Mouse (Mus musculus): ENCODE results near the gene Ints14. TPM values are rescaled to one million over a fixed set of nuclear protein-coding genes. Genes with fewer than 3 reads are reported as not detected.

Gene Ints14
- polyA plus RNA-seq, 1 experiment from 2014 or later: 57.4 TPM

- no peak for ATAC-seq (replicated peaks; ENCODE audit: low FRiP score, low TSS enrichment, low read depth)
- DNase-seq (ENCODE audit: low spot score): no peak
Observed at GRCm38 (mm10) chr9:64941650-64942049, 19.1 kb upstream of the Ints14 start.

DNA sequence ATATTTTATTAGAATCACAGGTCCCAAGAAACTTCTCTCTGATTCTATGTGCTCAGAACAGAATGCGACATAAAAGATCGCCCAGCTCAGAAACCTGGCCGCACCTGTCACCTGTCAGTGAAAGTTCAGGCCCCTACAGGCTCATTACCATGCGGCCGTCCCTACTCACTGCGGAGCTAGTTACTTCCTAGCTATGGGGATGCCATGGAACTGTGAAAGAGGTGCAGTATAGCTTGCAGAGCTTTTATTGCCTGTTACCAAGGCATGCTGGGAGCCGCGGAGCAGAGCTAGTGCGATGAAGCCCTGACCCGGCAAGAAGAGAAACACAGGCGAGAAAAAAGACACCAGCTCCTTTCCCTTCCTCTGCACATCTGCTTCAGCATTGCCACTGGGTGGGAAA is 16.7 kb upstream of the Ints14 start:
- H3K27me3 ChIP-seq (replicated peaks; ENCODE audit: control insufficient read depth, insufficient read depth, low read length): no peaks in the 10 kb centered on the region
- no peak overlapping the region for H3K4me3 ChIP-seq (ENCODE audit: low read depth, low read length)
- H3K9ac ChIP-seq (ENCODE audit: low read length): no peak overlapping the region
- no peaks in the 10 kb centered on the region for H3K9me3 ChIP-seq (ENCODE audit: control insufficient read depth, low read length)
- DNase-seq (ENCODE audit: low spot score) (no peak), ATAC-seq (replicated peaks; ENCODE audit: low FRiP score, low TSS enrichment, low read depth) (no peak)
- H3K36me3 ChIP-seq (ENCODE audit: control insufficient read depth, insufficient read depth, low read length): no peaks in the 10 kb centered on the region
- 10% methylated on average over 11 of the region's 11 CpGs for WGBS
- no peak overlapping the region for H3K27ac ChIP-seq (ENCODE audit: low read depth)
- H3K4me2 ChIP-seq (ENCODE audit: low read length): 0 out of 2 replicates have a peak overlapping the region, but pooled peaks have one; percentile 10
- no peaks in the 10 kb centered on the region for H3K4me1 ChIP-seq (replicated peaks; ENCODE audit: control insufficient read depth, insufficient read depth, low read length)

More at GRCm38 (mm10) chr9:64941650-64942049, 19.1 kb upstream of the Ints14 start:
- H3K36me3 ChIP-seq (ENCODE audit: control insufficient read depth, insufficient read depth, low read length): no peaks in the 10 kb centered on the region
- no peak overlapping the region for H3K4me2 ChIP-seq (ENCODE audit: low read length)
- no peak overlapping the region for H3K9ac ChIP-seq (ENCODE audit: low read length)
- 70% methylated on average over 4 of the region's 4 CpGs for WGBS
- no peaks in the 10 kb centered on the region; the same call in 1 of the 2 replicates for H3K4me1 ChIP-seq (replicated peaks; ENCODE audit: control insufficient read depth, insufficient read depth, low read length)
- H3K27me3 ChIP-seq (replicated peaks; ENCODE audit: control insufficient read depth, insufficient read depth, low read length): no peaks in the 10 kb centered on the region
- no peaks in the 10 kb centered on the region for H3K9me3 ChIP-seq (ENCODE audit: control insufficient read depth, low read length)
- no peak overlapping the region for H3K27ac ChIP-seq (ENCODE audit: low read depth)
- no peak overlapping the region for H3K4me3 ChIP-seq (ENCODE audit: low read depth, low read length)

GRCm38 (mm10) chr9:64947483-64948095 is 13.1 kb upstream of the Ints14 start:
- H3K36me3 ChIP-seq (ENCODE audit: control insufficient read depth, insufficient read depth, low read length): no peaks in the 10 kb centered on the region
- H3K27ac ChIP-seq (ENCODE audit: low read depth): no peak overlapping the region
- H3K9me3 ChIP-seq (ENCODE audit: control insufficient read depth, low read length): no peaks in the 10 kb centered on the region
- 80% methylated on average over 9 of the region's 9 CpGs for WGBS
- H3K4me1 ChIP-seq (replicated peaks; ENCODE audit: control insufficient read depth, insufficient read depth, low read length): no peaks in the 10 kb centered on the region
- peaks cover 8% of the 10 kb centered on the region for H3K27me3 ChIP-seq (replicated peaks; ENCODE audit: control insufficient read depth, insufficient read depth, low read length)
- no peak overlapping the region for H3K4me3 ChIP-seq (ENCODE audit: low read depth, low read length)
- no peak overlapping the region for H3K4me2 ChIP-seq (ENCODE audit: low read length)
- DNase-seq (ENCODE audit: low spot score) (no peak), ATAC-seq (replicated peaks; ENCODE audit: low FRiP score, low TSS enrichment, low read depth) (no peak)
- H3K9ac ChIP-seq (ENCODE audit: low read length): no peak overlapping the region

GRCm38 (mm10) chr9:64951161-64951657 is 9.5 kb upstream of the Ints14 start, which contains the start of gene Slc24a1:
Gene Slc24a1 (minus strand): TSS chr9:64951607.
- Histone ChIP-seq H3K9ac (ENCODE audit: low read length) (no peak within 1 kb of the TSS), H3K27me3 (replicated peaks; ENCODE audit: control insufficient read depth, insufficient read depth, low read length) (peaks cover 8% of the 10 kb centered on the region), H3K9me3 (ENCODE audit: control insufficient read depth, low read length) (no peaks in the 10 kb centered on the region), H3K36me3 (ENCODE audit: control insufficient read depth, insufficient read depth, low read length) (no peaks in the 10 kb centered on the region), H3K4me1 (replicated peaks; ENCODE audit: control insufficient read depth, insufficient read depth, low read length) (no peaks in the 10 kb centered on the region), H3K4me3 (ENCODE audit: low read depth, low read length) (no peak within 1 kb of the TSS), H3K27ac (ENCODE audit: low read depth) (no peak within 1 kb of the TSS), H3K4me2 (ENCODE audit: low read length) (no peak within 1 kb of the TSS)
- DNase-seq (ENCODE audit: low spot score): no peak
- ATAC-seq (replicated peaks; ENCODE audit: low FRiP score, low TSS enrichment, low read depth): no peak
- WGBS: 38% methylated on average over 11 of the region's 11 CpGs

DNA sequence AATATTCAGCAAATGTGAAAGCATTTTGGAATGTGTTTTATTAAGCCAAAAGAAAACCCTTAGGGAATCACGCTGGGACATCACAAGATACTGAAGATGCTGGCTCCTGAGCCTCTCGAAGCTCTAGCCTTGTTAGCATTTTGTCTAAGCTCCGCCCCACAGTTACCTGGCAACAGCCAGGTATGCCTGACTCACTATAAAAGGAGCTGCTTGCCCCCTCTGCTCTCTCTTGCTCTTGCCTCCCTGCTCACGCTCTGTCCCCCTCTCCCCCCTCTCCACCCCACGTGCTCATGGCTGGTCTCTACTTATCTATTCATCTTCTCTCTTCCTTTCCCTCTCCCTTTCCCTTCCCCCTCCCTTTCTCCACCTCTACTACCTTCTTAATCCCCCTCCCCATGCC is 8.7 kb upstream of the Ints14 start:
- Histone ChIP-seq H3K27me3 (replicated peaks; ENCODE audit: control insufficient read depth, insufficient read depth, low read length) (peaks cover 8% of the 10 kb centered on the region), H3K4me3 (ENCODE audit: low read depth, low read length) (no peak overlapping the region), H3K36me3 (ENCODE audit: control insufficient read depth, insufficient read depth, low read length) (no peaks in the 10 kb centered on the region), H3K9me3 (ENCODE audit: control insufficient read depth, low read length) (no peaks in the 10 kb centered on the region), H3K4me1 (replicated peaks; ENCODE audit: control insufficient read depth, insufficient read depth, low read length) (no peaks in the 10 kb centered on the region), H3K9ac (ENCODE audit: low read length) (no peak overlapping the region), H3K4me2 (ENCODE audit: low read length) (no peak overlapping the region), H3K27ac (ENCODE audit: low read depth) (no peak overlapping the region)
- no peak for DNase-seq (ENCODE audit: low spot score)
- 21% methylated on average over 5 of the region's 5 CpGs for WGBS
- no peak for ATAC-seq (replicated peaks; ENCODE audit: low FRiP score, low TSS enrichment, low read depth)

DNA sequence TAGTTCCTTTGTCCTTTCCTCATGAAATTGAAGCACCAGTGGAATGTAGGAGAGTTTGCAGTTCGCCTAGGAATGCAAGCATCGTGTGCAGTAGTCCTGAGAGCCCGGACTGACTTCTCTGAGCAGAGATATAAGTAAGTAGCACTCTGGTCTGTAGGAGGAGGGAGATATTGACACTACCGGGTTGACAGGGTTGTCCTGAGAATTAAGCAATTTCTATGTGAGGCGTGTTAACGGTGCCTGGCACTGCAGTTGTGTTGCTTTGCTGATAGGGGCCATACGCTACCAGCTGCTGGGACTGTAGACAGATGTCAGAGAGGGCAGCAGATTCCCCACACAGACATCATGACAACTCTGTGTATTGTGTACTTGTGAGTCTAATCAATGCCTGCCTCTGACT is 7.5 kb upstream of the Ints14 start:
- Histone ChIP-seq H3K4me3 (ENCODE audit: low read depth, low read length) (no peak overlapping the region), H3K4me2 (ENCODE audit: low read length) (no peak overlapping the region), H3K27me3 (replicated peaks; ENCODE audit: control insufficient read depth, insufficient read depth, low read length) (peaks cover 8% of the 10 kb centered on the region), H3K27ac (ENCODE audit: low read depth) (no peak overlapping the region), H3K9ac (ENCODE audit: low read length) (no peak overlapping the region), H3K9me3 (ENCODE audit: control insufficient read depth, low read length) (no peaks in the 10 kb centered on the region), H3K36me3 (ENCODE audit: control insufficient read depth, insufficient read depth, low read length) (no peaks in the 10 kb centered on the region), H3K4me1 (replicated peaks; ENCODE audit: control insufficient read depth, insufficient read depth, low read length) (no peaks in the 10 kb centered on the region)
- no peak for ATAC-seq (replicated peaks; ENCODE audit: low FRiP score, low TSS enrichment, low read depth)
- whole genome bisulfite sequencing: 56% methylated on average over 7 of the region's 7 CpGs
- DNase-seq (ENCODE audit: low spot score): no peak

DNA sequence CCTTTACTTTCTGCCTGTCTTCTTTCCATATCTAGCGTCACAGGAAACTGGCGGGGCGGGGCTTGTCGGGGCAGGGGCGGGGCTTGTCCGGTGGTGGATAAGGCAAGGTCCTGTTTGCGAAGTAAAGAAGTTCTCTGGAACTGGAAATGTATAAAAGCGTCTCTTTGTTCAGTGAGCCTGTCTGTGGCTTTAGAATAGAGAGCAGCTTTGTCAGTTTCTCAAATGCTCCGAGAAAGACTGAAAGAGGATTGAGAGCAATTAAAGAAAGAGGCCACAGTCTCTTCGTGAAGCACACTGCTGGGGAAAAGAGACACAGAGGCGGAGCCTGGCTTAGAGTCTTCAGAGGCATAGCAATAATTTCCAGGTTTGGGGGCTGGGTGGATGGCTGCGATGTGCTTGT is 4.4 kb upstream of the Ints14 start:
- no peak overlapping the region for H3K9ac ChIP-seq (ENCODE audit: low read length)
- peaks cover under 1% of the 10 kb centered on the region; the same call in 1 of the 2 replicates for H3K4me1 ChIP-seq (replicated peaks; ENCODE audit: control insufficient read depth, insufficient read depth, low read length)
- no peak overlapping the region for H3K27ac ChIP-seq (ENCODE audit: low read depth)
- peak overlapping the region; percentile 22; the same call in 1 of the 2 replicates for H3K4me2 ChIP-seq (ENCODE audit: low read length)
- no peak overlapping the region for H3K4me3 ChIP-seq (ENCODE audit: low read depth, low read length)
- DNase-seq (ENCODE audit: low spot score) (no peak), ATAC-seq (replicated peaks; ENCODE audit: low FRiP score, low TSS enrichment, low read depth) (no peak)
- 29% methylated on average over 12 of the region's 12 CpGs for WGBS
- H3K36me3 ChIP-seq (ENCODE audit: control insufficient read depth, insufficient read depth, low read length): no peaks in the 10 kb centered on the region
- peaks cover 2% of the 10 kb centered on the region for H3K27me3 ChIP-seq (replicated peaks; ENCODE audit: control insufficient read depth, insufficient read depth, low read length)
- no peaks in the 10 kb centered on the region for H3K9me3 ChIP-seq (ENCODE audit: control insufficient read depth, low read length)

DNA sequence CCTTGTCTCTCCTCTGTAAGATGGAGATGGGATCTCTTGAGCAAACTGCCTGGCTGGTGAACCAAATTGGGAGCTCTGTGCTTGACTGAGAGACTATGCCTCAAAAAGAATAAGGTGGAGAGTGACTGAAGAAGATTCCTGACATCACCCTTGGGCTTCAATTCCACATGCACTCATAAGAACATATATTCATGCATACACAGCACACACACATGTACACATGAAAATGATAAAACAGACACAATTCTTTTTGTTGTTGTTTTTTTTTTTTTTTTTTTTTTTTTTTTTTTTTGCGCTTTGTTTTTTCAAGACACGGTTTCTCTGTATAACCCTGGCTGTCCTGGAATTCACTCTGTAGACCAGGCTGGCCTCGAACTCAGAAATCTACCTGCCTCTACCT is 3.4 kb upstream of the Ints14 start:
- Histone ChIP-seq H3K4me2 (ENCODE audit: low read length) (no peak overlapping the region), H3K9ac (ENCODE audit: low read length) (no peak overlapping the region), H3K27ac (ENCODE audit: low read depth) (no peak overlapping the region), H3K4me3 (ENCODE audit: low read depth, low read length) (no peak overlapping the region), H3K9me3 (ENCODE audit: control insufficient read depth, low read length) (no peaks in the 10 kb centered on the region), H3K4me1 (replicated peaks; ENCODE audit: control insufficient read depth, insufficient read depth, low read length) (peaks cover 7% of the 10 kb centered on the region; the same call in 1 of the 2 replicates), H3K27me3 (replicated peaks; ENCODE audit: control insufficient read depth, insufficient read depth, low read length) (no peaks in the 10 kb centered on the region; the same call in 1 of the 2 replicates), H3K36me3 (ENCODE audit: control insufficient read depth, insufficient read depth, low read length) (0 out of 2 replicates have a peak, but pooled peaks cover 1% of the 10 kb centered on the region)
- DNase-seq (ENCODE audit: low spot score) (no peak), ATAC-seq (replicated peaks; ENCODE audit: low FRiP score, low TSS enrichment, low read depth) (no peak)
- WGBS: 89% methylated on average over 3 of the region's 3 CpGs

GRCm38 (mm10) chr9:64960978-64961320 is 244 bp downstream of the Ints14 start:
- Histone ChIP-seq H3K27ac (ENCODE audit: low read depth) (peak overlapping the region; percentile 87), H3K4me3 (ENCODE audit: low read depth, low read length) (peak overlapping the region; percentile 83), H3K36me3 (ENCODE audit: control insufficient read depth, insufficient read depth, low read length) (peaks cover 35% of the 10 kb centered on the region), H3K9me3 (ENCODE audit: control insufficient read depth, low read length) (no peaks in the 10 kb centered on the region), H3K9ac (ENCODE audit: low read length) (peak overlapping the region; percentile 93), H3K27me3 (replicated peaks; ENCODE audit: control insufficient read depth, insufficient read depth, low read length) (no peaks in the 10 kb centered on the region), H3K4me2 (ENCODE audit: low read length) (peak overlapping the region; percentile 91), H3K4me1 (replicated peaks; ENCODE audit: control insufficient read depth, insufficient read depth, low read length) (peaks cover 7% of the 10 kb centered on the region; the same call in 1 of the 2 replicates)
- ATAC-seq (replicated peaks; ENCODE audit: low FRiP score, low TSS enrichment, low read depth) (peak; percentile 79), DNase-seq (ENCODE audit: low spot score) (no peak)
- 0% methylated on average over 17 of the region's 17 CpGs for WGBS

All from intestine, embryonic 14.5 days (tissue).